ENCODE assay signal across 19 mouse cellular contexts in genomic region chr7:137206770-137207285, GRCm38 (mm10).
DNase-seq lines count a peak whose midpoint lies in the region; ATAC-seq and TF ChIP-seq lines count a peak whose summit lies in the region.
"Had no signal": no experiment of that assay in that cellular context is flagged by ENCODE, and none has a peak within 500 bp of the region (broad histone marks: within the 10 kb centered on the region; RNA-seq: fewer than 3 reads in every experiment).

No protein-coding gene starts in this region.

- peaks cover 52% of the 10 kb centered on the region for H3K27me3 ChIP-seq in forebrain, embryonic 14.5 days (replicated peaks; ENCODE audit: control insufficient read depth, insufficient read depth, low read length)
- peaks cover 4% of the 10 kb centered on the region for H3K27me3 ChIP-seq in forebrain, embryonic 11.5 days (ENCODE audit: control insufficient read depth, insufficient read depth, low read length)
- H3K27me3 ChIP-seq in midbrain, embryonic 14.5 days (ENCODE audit: control insufficient read depth, insufficient read depth, low read length) = no peaks in the 10 kb centered on the region
- no peaks in the 10 kb centered on the region for H3K27me3 ChIP-seq in midbrain, embryonic 15.5 days (replicated peaks)
- no peaks in the 10 kb centered on the region for H3K27me3 ChIP-seq in hindbrain, postnatal 0 days (ENCODE audit: insufficient read depth, low read length)
- H3K27me3 ChIP-seq in neural tube, embryonic 13.5 days = no peaks in the 10 kb centered on the region
- H3K27me3 ChIP-seq: CH12.LX; liver, embryonic 15.5 days; megakaryocyte, embryonic 14.5 days had no signal

- DNase-seq in forebrain, embryonic 14.5 days (ENCODE audit: low spot score) = no peak
- no peak for DNase-seq in forebrain, embryonic 11.5 days (ENCODE audit: low spot score)
- no peak for DNase-seq in midbrain, embryonic 14.5 days
- peak; percentile 28 for DNase-seq in hindbrain, postnatal 0 days (ENCODE audit: low spot score)
- DNase-seq in urinary bladder, postnatal 14 days (ENCODE audit: low spot score) = no peak
- DNase-seq in kidney, postnatal 36 days = no peak
- DNase-seq: adrenal gland, adult 2 months; cerebellum, postnatal 36 days; gastrocnemius, postnatal 10 days; heart, adult 2 months; layer of hippocampus, postnatal 36 days; lung, postnatal 10 days; thymus, adult 2 months had no signal

- H3K9me3 ChIP-seq in forebrain, embryonic 14.5 days (replicated peaks; ENCODE audit: control insufficient read depth, low read length) = no peaks in the 10 kb centered on the region
- no peaks in the 10 kb centered on the region for H3K9me3 ChIP-seq in forebrain, embryonic 11.5 days (ENCODE audit: control insufficient read depth, low read length)
- H3K9me3 ChIP-seq in midbrain, embryonic 14.5 days (ENCODE audit: control insufficient read depth, low read length) = no peaks in the 10 kb centered on the region
- no peaks in the 10 kb centered on the region for H3K9me3 ChIP-seq in midbrain, embryonic 15.5 days
- no peaks in the 10 kb centered on the region for H3K9me3 ChIP-seq in hindbrain, postnatal 0 days (ENCODE audit: low read length)
- no peaks in the 10 kb centered on the region for H3K9me3 ChIP-seq in neural tube, embryonic 13.5 days
- H3K9me3 ChIP-seq: intestine, embryonic 15.5 days; liver, embryonic 15.5 days; megakaryocyte, embryonic 14.5 days had no signal

- H3K27ac ChIP-seq in forebrain, embryonic 14.5 days (ENCODE audit: low read depth, low read length) = 0 out of 2 replicates have a peak overlapping the region, but pooled peaks have one; percentile 11
- no peak overlapping the region for H3K27ac ChIP-seq in forebrain, embryonic 11.5 days (ENCODE audit: low read depth, low read length)
- H3K27ac ChIP-seq in midbrain, embryonic 14.5 days (replicated peaks; ENCODE audit: low read depth, low read length) = peak overlapping the region; percentile 60
- no peak overlapping the region; the same call in 1 of the 2 replicates for H3K27ac ChIP-seq in midbrain, embryonic 15.5 days
- H3K27ac ChIP-seq in hindbrain, postnatal 0 days = no peak overlapping the region
- H3K27ac ChIP-seq in neural tube, embryonic 13.5 days (replicated peaks) = peak overlapping the region; percentile 83
- H3K27ac ChIP-seq: heart, adult 2 months; intestine, embryonic 15.5 days; liver, embryonic 15.5 days had no signal

- no peak overlapping the region for H3K9ac ChIP-seq in forebrain, embryonic 14.5 days (ENCODE audit: low read length)
- H3K9ac ChIP-seq in forebrain, embryonic 11.5 days (ENCODE audit: low read length) = no peak overlapping the region
- H3K9ac ChIP-seq in midbrain, embryonic 14.5 days (replicated peaks; ENCODE audit: low read length) = no peak overlapping the region
- no peak overlapping the region for H3K9ac ChIP-seq in midbrain, embryonic 15.5 days
- no peak overlapping the region for H3K9ac ChIP-seq in hindbrain, postnatal 0 days (replicated peaks; ENCODE audit: low read length)
- peak overlapping the region; percentile 23; the same call in 1 of the 2 replicates for H3K9ac ChIP-seq in neural tube, embryonic 13.5 days
- H3K9ac ChIP-seq: intestine, embryonic 15.5 days; liver, embryonic 15.5 days had no signal

- no peak overlapping the region for H3K4me3 ChIP-seq in forebrain, embryonic 14.5 days (ENCODE audit: low read depth, low read length)
- no peak overlapping the region for H3K4me3 ChIP-seq in forebrain, embryonic 11.5 days (ENCODE audit: low read depth, low read length)
- H3K4me3 ChIP-seq in midbrain, embryonic 14.5 days (replicated peaks; ENCODE audit: low read depth, low read length) = no peak overlapping the region
- no peak overlapping the region for H3K4me3 ChIP-seq in midbrain, embryonic 15.5 days
- no peak overlapping the region for H3K4me3 ChIP-seq in hindbrain, postnatal 0 days (ENCODE audit: low read length)
- H3K4me3 ChIP-seq in neural tube, embryonic 13.5 days = no peak overlapping the region
- H3K4me3 ChIP-seq: heart, adult 2 months; intestine, embryonic 15.5 days; liver, embryonic 15.5 days had no signal

- no peak overlapping the region for H3K4me2 ChIP-seq in forebrain, embryonic 14.5 days (ENCODE audit: low read length)
- H3K4me2 ChIP-seq in forebrain, embryonic 11.5 days (ENCODE audit: low read depth, low read length, severe bottlenecking) = no peak overlapping the region
- H3K4me2 ChIP-seq in midbrain, embryonic 14.5 days (ENCODE audit: low read length) = no peak overlapping the region
- no peak overlapping the region for H3K4me2 ChIP-seq in midbrain, embryonic 15.5 days
- H3K4me2 ChIP-seq in hindbrain, postnatal 0 days (ENCODE audit: low read depth, low read length) = no peak overlapping the region
- H3K4me2 ChIP-seq in neural tube, embryonic 13.5 days = peak overlapping the region; percentile 15
- H3K4me2 ChIP-seq: intestine, embryonic 15.5 days; liver, embryonic 15.5 days had no signal

- TF ChIP-seq CTCF in hindbrain, postnatal 0 days (IDR thresholded peaks at IDR 0.05; ENCODE audit: low read depth) = no peak

- ATAC-seq in forebrain, embryonic 14.5 days = 0 out of 2 replicates have a peak, but pooled peaks have one; percentile 36
- no peak for ATAC-seq in forebrain, embryonic 11.5 days (replicated peaks; ENCODE audit: low FRiP score)
- ATAC-seq in midbrain, embryonic 14.5 days (ENCODE audit: low FRiP score, low TSS enrichment) = no peak
- no peak for ATAC-seq in midbrain, embryonic 15.5 days (replicated peaks)
- no peak for ATAC-seq in hindbrain, postnatal 0 days
- ATAC-seq in neural tube, embryonic 13.5 days (ENCODE audit: low read depth) = no peak
- ATAC-seq: intestine, embryonic 15.5 days had no signal

- H3K36me3 ChIP-seq in forebrain, embryonic 14.5 days (ENCODE audit: control insufficient read depth, insufficient read depth, low read length) = no peaks in the 10 kb centered on the region
- H3K36me3 ChIP-seq in forebrain, embryonic 11.5 days (ENCODE audit: control insufficient read depth, insufficient read depth, low read length) = no peaks in the 10 kb centered on the region
- H3K36me3 ChIP-seq in midbrain, embryonic 14.5 days (ENCODE audit: control insufficient read depth, insufficient read depth, low read length) = peaks cover 10% of the 10 kb centered on the region
- no peaks in the 10 kb centered on the region for H3K36me3 ChIP-seq in midbrain, embryonic 15.5 days (replicated peaks)
- H3K36me3 ChIP-seq in hindbrain, postnatal 0 days (ENCODE audit: insufficient read depth, low read length) = no peaks in the 10 kb centered on the region
- 0 out of 2 replicates have a peak, but pooled peaks cover 9% of the 10 kb centered on the region for H3K36me3 ChIP-seq in neural tube, embryonic 13.5 days
- H3K36me3 ChIP-seq: intestine, embryonic 15.5 days; liver, embryonic 15.5 days had no signal

- peaks cover 12% of the 10 kb centered on the region; the same call in 1 of the 2 replicates for H3K4me1 ChIP-seq in forebrain, embryonic 14.5 days (ENCODE audit: control insufficient read depth, insufficient read depth, low read length)
- H3K4me1 ChIP-seq in forebrain, embryonic 11.5 days (replicated peaks; ENCODE audit: control insufficient read depth, insufficient read depth, low read length) = peaks cover 7% of the 10 kb centered on the region
- peaks cover 60% of the 10 kb centered on the region for H3K4me1 ChIP-seq in midbrain, embryonic 14.5 days (ENCODE audit: control insufficient read depth, insufficient read depth, low read length)
- H3K4me1 ChIP-seq in midbrain, embryonic 15.5 days = peaks cover 75% of the 10 kb centered on the region
- H3K4me1 ChIP-seq in hindbrain, postnatal 0 days (ENCODE audit: insufficient read depth, low read length) = peaks cover 3% of the 10 kb centered on the region; the same call in 1 of the 2 replicates
- H3K4me1 ChIP-seq in neural tube, embryonic 13.5 days (replicated peaks) = peaks cover 97% of the 10 kb centered on the region
- H3K4me1 ChIP-seq: intestine, embryonic 15.5 days; liver, embryonic 15.5 days; megakaryocyte, embryonic 14.5 days had no signal

- 29% methylated on average over 21 of the region's 21 CpGs for WGBS in forebrain, embryonic 14.5 days
- 70% methylated on average over 21 of the region's 21 CpGs for WGBS in forebrain, embryonic 11.5 days
- WGBS in midbrain, embryonic 14.5 days = 76% methylated on average over 21 of the region's 21 CpGs
- WGBS in midbrain, embryonic 15.5 days = 66% methylated on average over 21 of the region's 21 CpGs
- WGBS in hindbrain, postnatal 0 days = 63% methylated on average over 21 of the region's 21 CpGs
- 35% methylated on average over 21 of the region's 21 CpGs for WGBS in neural tube, embryonic 13.5 days

Comparison
In these comparisons a context has a peak if more than half of its experiments do, and no peak if none do; other contexts are left out.
1. H3K27ac ChIP-seq: peak in forebrain, embryonic 14.5 days (single experiment), midbrain, embryonic 14.5 days (single experiment) and neural tube, embryonic 13.5 days (single experiment); none in forebrain, embryonic 11.5 days (single experiment), midbrain, embryonic 15.5 days (single experiment) and hindbrain, postnatal 0 days (single experiment).